Mouse (Mus musculus) liver, postnatal 0 days (tissue): ENCODE data around the gene Psmd8.

ENCODE experiments used
- CTCF ChIP-seq: sonication (generic); IDR thresholded peaks from 2 replicates; pipeline ENCODE4 v1.5.1; 2016; ENCODE audit warnings: antibody characterized with exemption, low read depth
- EP300 ChIP-seq: IDR thresholded peaks from 2 replicates; pipeline ENCODE4 v1.6.1; 2016; ENCODE audit warnings: antibody characterized with exemption, low read depth, mild to moderate bottlenecking

GRCm38 (mm10) chr7:29168791-29169230 is 11.7 kb downstream of the Psmd8 start:
- no peak for TF ChIP-seq EP300
- TF ChIP-seq CTCF = no peak
